Mouse (Mus musculus) MEL (cell line): ENCODE results near the gene Parp11.

Experiments
- CTCF ChIP-seq, 3 experiments: IDR thresholded peaks in 2 of 3; conservative IDR thresholded peaks in 1 of 3; 2 replicates each; pipeline ENCODE4 v1.5.1; 2011 to 2012; ENCODE audit warnings: low read length in 3 of 3, low read depth in 2 of 3, mild to moderate bottlenecking in 2 of 3, improper control_type of control experiment in 1 of 3, inconsistent platforms in 1 of 3, mixed read lengths in 1 of 3, moderate library complexity in 1 of 3; ENCODE audit not compliant: control insufficient read depth in 1 of 3, insufficient read depth in 1 of 3, poor library complexity in 1 of 3, severe bottlenecking in 1 of 3
- EP300 ChIP-seq, 2 experiments: IDR thresholded peaks; 2 replicates each; pipeline ENCODE4 v1.6.1; 2011; ENCODE audit warnings: improper control_type of control experiment in 2 of 2, low read length in 2 of 2, low read depth in 1 of 2, mild to moderate bottlenecking in 1 of 2
- GABPA ChIP-seq: IDR thresholded peaks from 2 replicates; pipeline ENCODE4 v1.6.1; 2012; ENCODE audit warnings: low read depth, mild to moderate bottlenecking, inconsistent platforms, low read length, improper control_type of control experiment, moderate library complexity
- GATA1 ChIP-seq: IDR thresholded peaks from 2 replicates; pipeline ENCODE4 v1.6.1; 2011; ENCODE audit warnings: low read depth, low read length, improper control_type of control experiment
- MAX ChIP-seq: IDR thresholded peaks from 2 replicates; pipeline ENCODE4 v1.6.1; 2011; ENCODE audit warnings: low read length, improper control_type of control experiment
- MEF2A ChIP-seq: IDR thresholded peaks from 2 replicates; pipeline ENCODE4 v1.6.1; 2014; ENCODE audit warnings: low read depth, mild to moderate bottlenecking, inconsistent platforms, low read length, improper control_type of control experiment; ENCODE audit not compliant: poor library complexity, insufficient replicate concordance, severe bottlenecking; ENCODE audit errors: extremely low read depth
- NRF1 ChIP-seq: IDR thresholded peaks from 2 replicates; pipeline ENCODE4 v1.6.1; 2014; ENCODE audit warnings: low read depth, mild to moderate bottlenecking, inconsistent platforms, low read length, improper control_type of control experiment, moderate library complexity; ENCODE audit not compliant: poor library complexity, insufficient read depth, severe bottlenecking
- POLR2AphosphoS2 ChIP-seq: IDR thresholded peaks from 2 replicates; pipeline ENCODE4 v1.6.1; 2011; ENCODE audit warnings: low read length, improper control_type of control experiment
- USF1 ChIP-seq: IDR thresholded peaks from 2 replicates; pipeline ENCODE4 v1.6.1; 2014; ENCODE audit warnings: low read depth, mild to moderate bottlenecking, inconsistent platforms, low read length, improper control_type of control experiment, moderate library complexity

DNA sequence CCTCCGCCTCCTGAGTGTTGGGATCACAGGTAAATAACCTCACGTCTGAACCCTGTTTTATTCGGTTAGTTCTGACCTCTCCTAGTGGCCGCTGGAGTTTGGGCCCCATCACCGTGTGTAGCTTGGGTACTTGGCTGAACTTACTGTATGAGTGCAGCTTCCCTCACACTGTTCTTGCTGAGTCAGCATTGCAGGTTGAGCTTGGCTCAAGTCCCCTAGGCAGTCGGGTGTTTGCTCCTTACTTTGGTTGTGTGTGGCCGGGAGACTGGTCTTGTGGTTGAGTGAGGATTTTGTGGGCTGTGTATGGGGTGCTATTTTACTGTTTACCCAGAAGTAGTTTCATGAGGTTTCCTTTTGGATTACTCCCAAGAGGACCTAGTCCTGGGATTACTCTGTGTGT lies 17.9 kb downstream of the Parp11 start:
- no peak for TF ChIP-seq USF1
- TF ChIP-seq MAX: no peak
- TF ChIP-seq GATA1: no peak
- no peak for TF ChIP-seq CTCF (IDR thresholded peaks at IDR 0.05 in 2 of 3, conservative IDR thresholded peaks at IDR 0.05 in 1 of 3; ENCODE audit: control insufficient read depth in 1 of 3, insufficient read depth in 1 of 3, low read depth in 2 of 3, low read length in 3 of 3, poor library complexity in 1 of 3, severe bottlenecking in 1 of 3)
- TF ChIP-seq POLR2AphosphoS2: no peak
- no peak for TF ChIP-seq GABPA
- no peak for TF ChIP-seq NRF1
- no peak for TF ChIP-seq EP300 (IDR thresholded peaks at IDR 0.05; ENCODE audit: low read depth in 1 of 2, low read length in 2 of 2)
- no peak for TF ChIP-seq MEF2A
